Mouse (Mus musculus) left cerebral cortex, adult 2 months (tissue): ENCODE measurements at regions not wholly inside any gene's neighbourhood (a gene's known extent, or its start where the extent isn't known, plus 50 kb on each side); places are given as distances from the start of the nearest gene placed in this dataset.

Experiments used
- DNase-seq, 2 experiments: peaks; one replicate each; pipeline ENCODE4 v3.0.0; 2021 to 2022; ENCODE audit warnings: low spot score in 2 of 2, mixed read lengths in 1 of 2; ENCODE audit errors: extremely low spot score in 1 of 2
- H3K27ac ChIP-seq: fragments of 200-600 bp; 2 replicates; pipeline ENCODE4 v1.8.1; 2022
- H3K4me3 ChIP-seq: fragments of 200-600 bp; 2 replicates; pipeline ENCODE4 v1.8.1; 2022
- CTCF ChIP-seq: fragments of 200-600 bp; IDR thresholded peaks from 2 replicates; pipeline ENCODE4 v1.8.1; 2022; ENCODE audit warnings: antibody characterized with exemption, mild to moderate bottlenecking, moderate library complexity
- intact Hi-C: fragments of 180-260 bp; cut with DNase I; formaldehyde crosslinking; loops from one replicate; pipeline ENCODE4 v1.15.1; 2025

DNA sequence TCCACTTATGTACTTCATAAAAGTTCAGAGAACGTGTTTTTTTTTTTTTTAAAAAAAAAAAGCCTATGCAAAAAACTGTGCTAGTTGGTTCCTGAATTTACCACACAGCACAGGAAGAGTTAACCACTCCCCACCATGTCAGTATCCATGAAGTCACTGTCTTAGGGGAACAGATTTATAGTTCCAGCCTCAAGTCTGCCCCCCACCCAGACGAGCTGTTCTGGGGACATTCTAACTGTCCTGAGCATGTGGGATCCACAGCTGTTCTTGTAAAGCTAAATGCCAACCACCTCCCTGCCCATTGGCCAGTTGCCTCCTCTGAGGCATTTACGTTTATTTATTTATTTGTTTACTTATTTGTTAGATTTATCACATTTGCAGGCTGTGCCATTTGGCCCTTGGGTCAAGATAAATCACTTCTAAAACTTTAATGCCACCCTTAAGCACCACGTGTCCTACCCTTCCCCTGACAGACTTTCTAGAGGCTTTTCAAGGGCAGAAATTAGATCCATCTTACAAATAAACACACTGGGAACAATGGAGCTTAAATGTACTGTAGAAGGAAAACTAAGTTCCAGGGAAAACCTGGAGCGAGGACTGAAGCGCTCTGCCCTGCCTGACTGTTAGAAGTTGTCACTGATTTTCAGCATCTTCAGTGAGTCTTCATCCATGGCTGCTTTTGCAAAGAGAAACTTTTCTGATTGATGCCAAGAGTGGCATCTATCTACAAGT is 343.7 kb upstream of the Nfe2l3 start:
- TF ChIP-seq CTCF: no peak
- H3K27ac ChIP-seq: no peak overlapping the region
- no peak overlapping the region for H3K4me3 ChIP-seq
- DNase-seq: no peak
- intact Hi-C loops: no loop called here

DNA sequence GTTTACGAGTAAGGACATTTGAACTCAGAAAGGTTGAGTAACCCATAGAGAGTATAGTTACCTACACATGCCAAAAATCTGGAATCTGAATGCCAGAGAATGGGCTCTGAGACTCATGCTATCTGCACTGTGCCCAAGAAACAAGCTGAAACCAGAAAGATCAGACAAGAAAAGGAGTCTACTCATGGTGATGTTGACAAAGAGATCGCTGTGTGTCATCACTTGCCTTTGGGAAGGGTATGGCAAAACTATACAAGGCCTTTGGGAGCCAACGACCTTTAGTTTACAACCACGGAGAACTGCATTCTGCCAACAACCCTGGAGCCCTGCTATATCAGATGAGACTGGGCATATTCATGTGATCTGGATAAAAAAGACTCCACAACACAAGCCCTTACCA is 339.3 kb upstream of the Nfe2l3 start:
- DNase-seq: no peak
- no peak for TF ChIP-seq CTCF

DNA sequence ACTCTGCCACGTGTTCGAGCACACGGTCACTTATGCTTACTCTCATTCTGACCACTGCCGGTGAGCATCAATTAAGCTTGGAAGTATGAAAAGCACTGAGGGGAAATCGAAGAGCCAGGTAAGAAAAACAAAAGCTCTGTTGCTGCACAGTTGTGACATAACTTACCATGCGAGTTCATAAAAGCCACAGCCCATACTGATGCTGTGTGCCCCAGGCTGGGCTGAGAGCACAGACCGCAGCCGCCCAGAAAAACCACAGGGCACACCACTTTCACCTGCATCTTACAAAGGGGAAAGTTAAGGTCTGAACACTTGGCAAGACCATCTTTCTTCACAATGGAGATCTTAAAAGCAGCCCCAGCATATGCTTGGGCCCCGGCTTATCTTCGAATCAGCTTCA is 338.2 kb upstream of the Nfe2l3 start:
- H3K4me3 ChIP-seq: no peak overlapping the region
- H3K27ac ChIP-seq: no peak overlapping the region
- no peak for TF ChIP-seq CTCF
- no peak for DNase-seq
- intact Hi-C loops: no loop called here

More for the DNA sequence above, 339.3 kb upstream of the Nfe2l3 start:
- H3K4me3 ChIP-seq: no peak overlapping the region
- intact Hi-C loops: no loop called here
- H3K27ac ChIP-seq: no peak overlapping the region

DNA sequence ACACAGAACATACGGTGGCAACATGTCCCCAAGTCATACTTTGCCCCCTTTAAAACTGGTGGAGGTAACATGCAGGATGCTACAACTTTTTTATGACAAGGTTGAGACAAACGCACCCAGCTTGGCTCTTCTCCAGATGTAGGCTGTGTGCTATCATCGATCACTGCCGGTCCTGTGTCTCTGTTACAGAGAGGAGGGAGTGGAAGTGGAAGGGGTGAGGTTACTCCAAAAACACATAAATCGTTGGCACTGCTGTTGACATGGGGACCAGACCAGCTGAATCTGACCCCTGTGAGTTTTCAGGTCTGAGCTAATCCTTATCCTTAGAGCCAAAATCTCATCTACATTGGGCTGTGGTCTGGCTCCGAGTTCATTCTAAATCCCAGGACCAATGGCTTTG is 335.0 kb upstream of the Nfe2l3 start:
- intact Hi-C loops: no loop called here
- TF ChIP-seq CTCF: no peak
- Histone ChIP-seq H3K27ac (no peak overlapping the region), H3K4me3 (no peak overlapping the region)
- no peak for DNase-seq

DNA sequence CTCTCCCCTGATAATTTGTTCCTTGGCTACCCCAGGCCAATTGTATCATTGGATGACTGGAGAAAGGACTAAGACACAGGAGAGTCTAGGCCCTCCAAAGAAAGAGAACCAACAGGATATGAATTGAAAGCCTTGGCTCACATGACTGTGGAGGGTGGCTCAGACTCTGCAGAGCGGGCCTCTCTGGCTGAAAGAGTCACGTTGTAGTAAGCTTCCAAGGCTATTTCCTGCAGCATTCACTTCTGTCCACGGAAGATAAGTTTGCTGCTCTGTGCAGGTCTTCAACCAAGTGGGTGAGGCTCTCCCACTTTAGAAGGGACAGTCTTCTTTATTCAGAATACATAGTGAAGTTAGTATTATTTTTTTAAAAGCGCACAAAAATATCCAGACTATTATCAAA is 332.1 kb upstream of the Nfe2l3 start:
- intact Hi-C loops: no loop called here
- no peak for DNase-seq
- H3K27ac ChIP-seq: no peak overlapping the region
- no peak for TF ChIP-seq CTCF
- no peak overlapping the region for H3K4me3 ChIP-seq

DNA sequence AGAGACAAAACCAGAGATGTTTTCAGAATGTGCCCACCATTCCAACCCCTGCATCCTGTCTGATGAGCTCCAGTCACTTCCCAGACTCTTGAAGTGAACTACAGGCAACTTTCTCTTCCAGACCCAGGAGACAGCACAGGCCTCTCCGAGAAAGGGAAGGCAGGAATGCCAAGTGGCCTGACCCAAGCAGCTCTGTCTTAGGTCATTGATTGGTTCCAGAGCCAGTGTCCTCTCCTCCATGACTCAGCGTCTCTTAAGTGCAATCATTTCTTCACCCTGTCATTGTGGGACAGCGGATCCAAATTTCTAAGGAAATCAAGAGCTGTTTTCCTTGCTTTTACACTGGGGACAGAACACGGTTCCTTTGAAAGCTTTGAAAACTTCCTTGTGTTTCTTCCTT is 329.2 kb upstream of the Nfe2l3 start:
- no peak for DNase-seq
- Histone ChIP-seq H3K27ac (no peak overlapping the region), H3K4me3 (no peak overlapping the region)
- TF ChIP-seq CTCF: no peak
- intact Hi-C loops: no loop called here

DNA sequence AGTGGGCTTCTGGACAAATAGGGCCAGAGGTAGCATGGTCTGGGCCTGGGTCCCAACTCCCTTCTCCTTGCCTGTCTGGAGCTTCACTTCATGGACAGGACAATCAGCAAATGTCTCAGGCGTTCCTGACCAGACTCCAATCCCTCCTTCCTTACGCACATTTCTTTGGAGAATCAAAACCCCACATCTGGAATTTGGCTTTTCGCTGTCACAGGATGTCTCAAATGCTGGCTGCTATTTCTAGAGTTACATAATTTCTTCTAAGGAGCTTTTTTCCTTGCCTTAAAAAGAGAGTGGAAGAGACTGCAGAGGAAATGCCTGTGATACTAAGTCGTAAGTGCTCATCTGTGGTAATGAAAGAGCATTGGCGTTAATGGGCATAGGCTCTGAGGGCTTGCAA is 328.1 kb upstream of the Nfe2l3 start:
- Histone ChIP-seq H3K4me3 (no peak overlapping the region), H3K27ac (no peak overlapping the region)
- TF ChIP-seq CTCF: no peak
- no peak for DNase-seq
- intact Hi-C loops: no loop called here

DNA sequence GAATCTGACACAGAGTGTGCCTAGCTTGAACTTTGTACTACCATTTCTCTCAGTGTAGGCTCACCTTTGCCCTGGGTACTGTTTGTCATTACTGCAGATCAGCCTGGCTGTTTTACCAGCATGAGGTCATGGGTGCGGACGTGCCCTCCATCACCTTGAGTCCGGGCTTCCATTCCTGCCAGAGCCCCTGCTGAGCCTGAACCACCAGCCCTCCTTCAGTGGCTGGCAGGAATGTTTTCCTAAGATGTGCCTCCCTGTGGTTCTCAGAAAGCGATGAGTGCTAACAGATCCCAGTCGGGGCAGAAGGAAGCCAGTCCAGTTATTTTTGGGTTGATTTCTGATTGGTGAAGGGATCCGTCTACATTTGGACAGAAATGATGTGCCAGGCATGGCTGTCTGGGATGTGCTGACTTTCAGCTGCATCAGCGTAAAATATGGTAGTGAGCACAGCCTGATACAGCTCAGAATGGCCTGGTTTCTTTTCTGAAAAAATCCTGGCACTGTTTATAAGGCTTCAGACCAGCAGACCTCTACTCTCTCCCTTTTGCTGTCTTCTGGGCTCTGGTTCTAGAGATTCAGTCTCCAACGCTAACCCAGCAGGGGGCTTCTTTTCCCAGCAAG is 324.0 kb upstream of the Nfe2l3 start:
- Histone ChIP-seq H3K27ac (no peak overlapping the region), H3K4me3 (no peak overlapping the region)
- intact Hi-C loops: no loop called here
- DNase-seq: no peak
- no peak for TF ChIP-seq CTCF

DNA sequence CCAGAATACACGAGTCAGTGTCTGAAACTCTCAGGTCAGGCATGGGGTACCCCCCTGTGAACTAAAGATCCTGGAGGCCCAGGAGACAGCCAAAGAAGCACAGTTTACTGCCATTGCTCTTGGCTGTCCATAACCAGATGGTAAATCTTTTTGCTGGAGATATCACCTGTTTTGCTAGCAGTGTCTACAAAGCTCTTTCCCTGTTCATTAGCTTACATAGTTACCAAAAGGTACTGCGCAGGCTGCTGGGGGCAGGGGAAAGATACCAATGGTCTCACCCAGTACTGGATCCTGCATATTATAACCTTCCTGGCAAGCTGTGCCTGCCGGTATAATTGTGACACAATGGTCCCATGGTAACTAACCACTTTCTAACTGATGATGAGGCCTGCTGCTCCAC is 321.9 kb upstream of the Nfe2l3 start:
- H3K27ac ChIP-seq: no peak overlapping the region
- intact Hi-C loops: no loop called here
- no peak for DNase-seq
- TF ChIP-seq CTCF: no peak
- H3K4me3 ChIP-seq: no peak overlapping the region

DNA sequence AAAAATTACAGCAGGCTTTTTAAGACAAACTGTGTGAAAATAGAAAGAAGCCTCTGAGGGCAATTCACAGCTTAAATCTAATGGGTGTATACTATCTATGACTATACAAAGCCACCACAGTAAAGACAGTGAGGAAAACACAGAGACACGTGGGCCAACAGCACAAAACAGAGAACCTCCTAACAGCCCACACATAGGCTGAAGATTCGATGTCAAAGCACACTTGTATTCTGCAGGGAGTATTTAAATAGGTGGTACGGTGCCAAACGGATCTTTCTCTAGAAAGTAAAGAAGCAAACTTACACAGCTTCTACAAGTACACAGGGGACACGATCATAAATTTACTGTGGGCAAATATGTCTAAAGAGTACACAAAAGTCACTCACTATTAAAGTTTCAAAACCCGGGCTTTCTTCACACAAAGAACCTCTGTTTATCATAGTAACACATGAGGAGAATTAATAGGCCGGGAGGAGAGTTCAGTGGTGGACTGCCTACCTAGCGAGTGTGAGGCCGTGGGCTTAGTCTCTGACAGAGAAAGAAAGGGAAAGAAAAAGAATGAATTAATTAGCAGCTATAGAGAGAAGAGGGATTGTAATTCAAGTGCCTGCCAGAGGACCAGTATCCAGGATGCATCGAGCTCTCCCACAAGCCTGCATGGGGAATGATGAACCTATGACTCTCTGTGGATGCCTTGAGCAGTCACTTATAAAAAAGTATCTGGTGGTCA is 317.7 kb upstream of the Nfe2l3 start:
- TF ChIP-seq CTCF: no peak
- Histone ChIP-seq H3K27ac (no peak overlapping the region), H3K4me3 (no peak overlapping the region)
- intact Hi-C loops: no loop called here
- no peak for DNase-seq

DNA sequence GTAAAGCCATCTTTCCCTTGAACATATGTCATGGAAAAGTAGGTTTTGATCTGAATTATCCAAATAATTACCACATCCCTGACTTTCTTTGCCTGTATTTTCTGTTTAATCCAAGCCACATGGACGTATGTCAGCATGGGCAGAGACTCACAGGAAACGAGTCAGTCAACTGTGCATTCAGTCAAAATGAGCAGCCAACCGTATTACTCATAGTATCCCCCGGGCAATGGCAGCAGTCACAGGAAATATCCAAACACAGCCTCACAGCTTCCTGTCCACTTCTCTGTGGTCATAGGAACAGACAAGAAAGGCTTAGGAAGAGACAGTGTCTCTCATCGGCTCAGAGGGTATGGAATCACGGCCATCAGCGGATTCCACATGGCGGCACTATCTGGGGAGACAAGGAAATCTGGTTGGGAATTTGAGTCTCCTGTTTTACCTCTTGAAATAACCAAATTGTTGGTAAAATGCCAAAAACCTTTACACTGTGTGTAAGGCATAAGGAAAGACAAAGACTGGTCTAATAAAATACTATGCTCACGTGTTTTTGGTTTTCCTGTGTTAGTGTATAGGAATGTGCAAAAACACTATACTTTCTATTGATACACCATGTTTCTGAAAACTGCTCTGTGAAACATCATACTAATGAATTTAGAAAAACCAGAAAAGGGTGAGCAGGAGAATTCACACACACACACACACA is 313.5 kb upstream of the Nfe2l3 start:
- DNase-seq: no peak
- Histone ChIP-seq H3K27ac (no peak overlapping the region), H3K4me3 (no peak overlapping the region)
- intact Hi-C loops: no loop called here
- TF ChIP-seq CTCF: no peak

DNA sequence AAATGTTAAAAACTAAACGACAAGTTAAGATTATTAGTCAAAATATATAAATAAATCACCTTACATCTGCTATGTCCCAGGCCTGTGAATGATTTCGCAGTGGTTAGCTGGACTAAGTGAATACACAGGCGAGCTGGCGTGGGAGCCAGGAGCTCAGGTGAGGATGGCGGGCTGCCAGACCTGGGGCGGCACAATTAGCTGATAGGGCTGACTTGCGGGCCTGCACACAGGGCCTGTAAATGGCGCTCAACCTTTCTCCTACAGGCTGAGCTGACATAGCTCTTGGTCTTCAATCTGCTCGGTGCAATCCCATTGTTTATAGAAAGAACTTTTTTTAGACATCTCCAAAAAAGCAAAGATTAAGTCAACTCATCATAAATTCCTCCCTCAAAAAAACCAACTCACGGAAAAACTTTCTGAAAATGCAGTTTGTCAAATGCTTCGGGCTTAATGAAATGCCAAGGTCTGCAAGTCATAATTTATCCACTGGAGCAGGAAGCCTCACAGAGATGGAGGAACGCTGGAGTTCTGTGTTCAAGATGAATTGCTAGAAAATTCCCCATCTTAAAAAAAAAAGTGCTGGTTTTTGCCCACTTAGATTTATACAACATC is 312.7 kb upstream of the Nfe2l3 start:
- Histone ChIP-seq H3K27ac (no peak overlapping the region), H3K4me3 (no peak overlapping the region)
- DNase-seq: no peak
- intact Hi-C loops: no loop called here
- TF ChIP-seq CTCF: no peak
